Mouse (Mus musculus): ENCODE measurements around the gene Ivd. TPM values are rescaled to one million over a fixed set of nuclear protein-coding genes. Genes with fewer than 3 reads are reported as not detected.

The Ivd gene
- polyA plus RNA-seq, 1 experiment from 2014 or later, result 52.2 TPM

DNA sequence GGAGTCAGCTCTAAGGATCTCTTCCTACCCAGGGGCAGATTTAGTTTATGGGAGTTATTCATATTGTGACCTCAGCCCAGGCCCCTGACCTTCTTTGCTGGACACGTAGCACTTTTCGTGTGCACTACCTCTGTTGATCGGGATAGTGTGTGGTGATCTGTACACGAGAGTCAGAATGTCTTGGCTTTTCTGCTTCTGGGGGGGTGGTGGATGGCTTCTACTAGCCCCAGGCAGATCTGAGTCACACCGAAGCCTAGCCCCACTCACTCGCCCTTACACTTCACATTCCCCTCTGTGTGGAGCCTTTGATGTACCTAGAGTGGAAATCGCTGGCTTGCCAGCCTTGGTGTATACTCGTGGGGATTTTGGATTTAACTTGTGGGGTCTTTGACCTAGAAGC, 51.0 kb downstream of the Ivd start:
- Histone ChIP-seq H3K27me3 (replicated peaks; ENCODE audit: control insufficient read depth, insufficient read depth, low read length) (no peaks in the 10 kb centered on the region), H3K4me3 (ENCODE audit: low read length) (no peak overlapping the region), H3K4me1 (ENCODE audit: control insufficient read depth, insufficient read depth, low read depth, low read length) (peaks cover 18% of the 10 kb centered on the region), H3K9ac (ENCODE audit: low read depth, low read length) (no peak overlapping the region), H3K27ac (ENCODE audit: low read depth, low read length) (no peak overlapping the region), H3K4me2 (ENCODE audit: low read length) (no peak overlapping the region), H3K36me3 (ENCODE audit: control insufficient read depth, insufficient read depth, low read length) (peaks cover 6% of the 10 kb centered on the region; the same call in 1 of the 2 replicates), H3K9me3 (ENCODE audit: control insufficient read depth, low read length) (no peaks in the 10 kb centered on the region)
- WGBS, result 76% methylated on average over 8 of the region's 8 CpGs
- ATAC-seq, result no peak

DNA sequence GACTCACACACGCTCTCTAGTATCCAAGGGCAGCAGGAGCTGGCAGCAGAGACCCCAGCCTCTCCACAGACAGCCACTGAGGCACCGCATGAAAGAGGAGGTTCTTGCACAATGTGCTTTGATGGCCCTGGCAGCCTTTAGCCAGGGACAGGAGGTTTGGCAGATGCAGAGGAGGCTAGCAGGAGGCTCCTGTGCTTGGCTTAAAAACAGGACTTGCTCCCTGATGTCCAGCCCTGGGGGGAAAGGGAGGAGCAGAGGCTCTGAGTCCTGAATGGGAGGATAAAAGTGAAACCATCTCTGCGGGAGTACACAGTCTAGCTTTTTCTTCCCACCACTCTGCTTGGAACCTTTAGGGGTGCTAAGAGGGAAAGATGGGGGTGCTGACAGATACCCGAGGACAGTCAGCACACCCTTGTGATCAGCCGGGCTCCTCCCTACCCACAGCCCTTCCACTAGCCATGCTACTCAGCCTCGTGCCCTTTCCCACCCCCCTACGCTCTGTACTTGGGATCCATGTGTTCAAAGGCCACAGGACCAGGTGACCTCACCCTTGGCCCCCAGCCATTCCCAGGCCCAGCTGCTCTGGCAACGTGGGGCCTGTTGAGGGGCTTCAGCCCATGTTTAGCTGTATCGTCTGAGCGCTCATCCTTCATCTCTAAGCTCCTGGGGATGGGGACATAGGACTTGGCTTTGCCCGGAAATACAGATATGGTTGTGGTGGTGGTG, 52.0 kb downstream of the Ivd start:
- Histone ChIP-seq H3K9ac (ENCODE audit: low read depth, low read length) (no peak overlapping the region), H3K27ac (ENCODE audit: low read depth, low read length) (no peak overlapping the region), H3K4me2 (ENCODE audit: low read length) (no peak overlapping the region; the same call in 1 of the 2 replicates), H3K9me3 (ENCODE audit: control insufficient read depth, low read length) (no peaks in the 10 kb centered on the region), H3K27me3 (replicated peaks; ENCODE audit: control insufficient read depth, insufficient read depth, low read length) (no peaks in the 10 kb centered on the region), H3K4me1 (ENCODE audit: control insufficient read depth, insufficient read depth, low read depth, low read length) (peaks cover 18% of the 10 kb centered on the region), H3K36me3 (ENCODE audit: control insufficient read depth, insufficient read depth, low read length) (peaks cover 6% of the 10 kb centered on the region; the same call in 1 of the 2 replicates), H3K4me3 (ENCODE audit: low read length) (no peak overlapping the region)
- WGBS, result 50% methylated on average over 11 of the region's 11 CpGs
- peak; percentile 23; the same call in 1 of the 2 replicates for ATAC-seq

DNA sequence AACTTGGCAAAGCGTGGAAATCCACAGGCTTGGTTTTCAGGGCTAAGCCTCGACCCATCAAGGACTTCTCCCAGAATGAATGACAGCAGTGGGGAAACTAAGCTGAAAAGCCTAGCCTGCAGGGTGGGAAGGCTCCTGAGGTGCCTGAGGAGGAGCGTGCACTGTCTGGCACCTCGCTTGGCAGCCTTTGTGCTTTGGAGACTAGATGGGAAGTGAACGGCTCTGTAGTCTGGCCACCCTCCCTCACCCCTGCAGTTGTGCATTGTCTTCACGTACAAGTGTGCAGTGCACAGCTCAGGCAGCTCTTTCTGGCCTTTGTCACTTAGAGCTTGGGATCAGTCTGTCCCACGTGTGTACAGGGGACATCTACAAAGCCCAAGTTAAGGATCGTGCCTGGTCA, 52.9 kb downstream of the Ivd start:
- no peak overlapping the region for H3K4me3 ChIP-seq (ENCODE audit: low read length)
- ATAC-seq, result peak; percentile 31

GRCm38 (mm10) chr2:118916436-118916835, 54.7 kb downstream of the Ivd start:
- Histone ChIP-seq H3K36me3 (ENCODE audit: control insufficient read depth, insufficient read depth, low read length) (peaks cover 16% of the 10 kb centered on the region), H3K4me1 (ENCODE audit: control insufficient read depth, insufficient read depth, low read depth, low read length) (peaks cover 18% of the 10 kb centered on the region), H3K4me3 (ENCODE audit: low read length) (no peak overlapping the region), H3K9me3 (ENCODE audit: control insufficient read depth, low read length) (no peaks in the 10 kb centered on the region), H3K4me2 (ENCODE audit: low read length) (no peak overlapping the region), H3K27me3 (replicated peaks; ENCODE audit: control insufficient read depth, insufficient read depth, low read length) (no peaks in the 10 kb centered on the region), H3K27ac (ENCODE audit: low read depth, low read length) (no peak overlapping the region), H3K9ac (ENCODE audit: low read depth, low read length) (no peak overlapping the region)
- ATAC-seq, result no peak
- WGBS, result 95% methylated on average over 17 of the region's 17 CpGs

More for the DNA sequence above, 52.9 kb downstream of the Ivd start:
- no peaks in the 10 kb centered on the region for H3K9me3 ChIP-seq (ENCODE audit: control insufficient read depth, low read length)
- H3K27ac ChIP-seq (ENCODE audit: low read depth, low read length), result no peak overlapping the region
- peaks cover 18% of the 10 kb centered on the region for H3K4me1 ChIP-seq (ENCODE audit: control insufficient read depth, insufficient read depth, low read depth, low read length)
- no peak overlapping the region for H3K9ac ChIP-seq (ENCODE audit: low read depth, low read length)
- peaks cover 6% of the 10 kb centered on the region; the same call in 1 of the 2 replicates for H3K36me3 ChIP-seq (ENCODE audit: control insufficient read depth, insufficient read depth, low read length)
- H3K27me3 ChIP-seq (replicated peaks; ENCODE audit: control insufficient read depth, insufficient read depth, low read length), result no peaks in the 10 kb centered on the region
- no peak overlapping the region for H3K4me2 ChIP-seq (ENCODE audit: low read length)
- WGBS, result 28% methylated on average over 8 of the region's 8 CpGs

- Histone ChIP-seq H3K4me1 (ENCODE audit: control insufficient read depth, insufficient read depth, low read depth, low read length) (peaks cover 11% of the 10 kb centered on the region), H3K27ac (ENCODE audit: low read depth, low read length) (no peak overlapping the region), H3K4me3 (ENCODE audit: low read length) (no peak overlapping the region), H3K27me3 (replicated peaks; ENCODE audit: control insufficient read depth, insufficient read depth, low read length) (no peaks in the 10 kb centered on the region), H3K9me3 (ENCODE audit: control insufficient read depth, low read length) (no peaks in the 10 kb centered on the region), H3K4me2 (ENCODE audit: low read length) (no peak overlapping the region), H3K36me3 (ENCODE audit: control insufficient read depth, insufficient read depth, low read length) (peaks cover 34% of the 10 kb centered on the region), H3K9ac (ENCODE audit: low read depth, low read length) (no peak overlapping the region)
- ATAC-seq, result no peak
- WGBS, result 55% methylated on average over 1 of the region's 1 CpGs
Observed at GRCm38 (mm10) chr2:118918543-118918942, 56.8 kb downstream of the Ivd start.

DNA sequence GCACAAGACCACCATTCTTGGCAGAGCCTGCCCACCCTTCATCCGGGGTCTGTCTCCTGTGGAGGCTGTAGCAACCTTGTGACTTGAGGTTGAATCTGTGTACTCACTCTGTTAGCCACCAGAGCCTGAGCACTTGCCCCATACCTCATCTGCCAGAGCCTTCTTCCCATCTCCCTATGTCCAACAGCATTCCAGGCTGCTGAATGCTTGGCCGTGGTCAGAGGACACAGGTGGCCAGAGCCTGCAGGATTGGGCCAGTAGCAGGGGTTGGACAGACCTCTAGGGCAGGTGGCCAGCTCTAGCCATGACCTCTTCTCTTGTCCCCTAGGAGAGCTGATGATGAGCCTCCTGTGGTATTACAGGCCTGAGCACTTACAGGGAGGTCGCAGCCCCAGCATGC, 58.7 kb downstream of the Ivd start:
- Histone ChIP-seq H3K36me3 (ENCODE audit: control insufficient read depth, insufficient read depth, low read length) (peaks cover 35% of the 10 kb centered on the region), H3K9me3 (ENCODE audit: control insufficient read depth, low read length) (no peaks in the 10 kb centered on the region), H3K9ac (ENCODE audit: low read depth, low read length) (no peak overlapping the region), H3K4me1 (ENCODE audit: control insufficient read depth, insufficient read depth, low read depth, low read length) (no peaks in the 10 kb centered on the region), H3K27me3 (replicated peaks; ENCODE audit: control insufficient read depth, insufficient read depth, low read length) (no peaks in the 10 kb centered on the region), H3K27ac (ENCODE audit: low read depth, low read length) (no peak overlapping the region), H3K4me3 (ENCODE audit: low read length) (no peak overlapping the region), H3K4me2 (ENCODE audit: low read length) (no peak overlapping the region)
- WGBS, result 79% methylated on average over 3 of the region's 3 CpGs
- no peak for ATAC-seq

DNA sequence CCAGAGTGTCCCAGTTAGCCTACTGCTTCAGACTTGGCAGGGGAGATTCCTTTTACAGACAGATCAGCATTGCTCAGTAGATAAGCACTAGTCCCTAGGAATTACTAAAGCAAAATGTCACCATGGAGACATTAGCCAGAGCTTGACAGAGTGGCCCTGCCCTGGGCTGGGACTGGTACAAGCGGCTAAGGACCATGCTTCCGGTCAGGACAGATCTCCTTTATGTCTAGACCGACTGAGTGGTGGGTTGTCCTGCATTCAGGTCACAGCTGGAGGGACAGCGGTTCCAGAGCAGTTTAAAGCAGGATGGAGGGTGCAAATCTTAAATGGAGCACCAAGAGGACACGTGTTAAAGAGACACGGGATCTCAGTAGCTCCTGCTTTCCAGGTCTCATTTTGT, 64.2 kb downstream of the Ivd start:
- peak; percentile 51 for ATAC-seq
- no peak overlapping the region for H3K27ac ChIP-seq (ENCODE audit: low read depth, low read length)
- H3K4me2 ChIP-seq (ENCODE audit: low read length), result peak overlapping the region; percentile 93
- H3K9ac ChIP-seq (ENCODE audit: low read depth, low read length), result peak overlapping the region; percentile 70
- H3K4me1 ChIP-seq (ENCODE audit: control insufficient read depth, insufficient read depth, low read depth, low read length), result peaks cover 20% of the 10 kb centered on the region
- no peaks in the 10 kb centered on the region for H3K9me3 ChIP-seq (ENCODE audit: control insufficient read depth, low read length)
- no peaks in the 10 kb centered on the region for H3K27me3 ChIP-seq (replicated peaks; ENCODE audit: control insufficient read depth, insufficient read depth, low read length)
- H3K4me3 ChIP-seq (ENCODE audit: low read length), result peak overlapping the region; percentile 59
- H3K36me3 ChIP-seq (ENCODE audit: control insufficient read depth, insufficient read depth, low read length), result peaks cover 22% of the 10 kb centered on the region
- 0% methylated on average over 6 of the region's 6 CpGs for WGBS

- Histone ChIP-seq H3K4me3 (ENCODE audit: low read length) (peak within 1 kb of the TSS; percentile 59), H3K27ac (ENCODE audit: low read depth, low read length) (no peak within 1 kb of the TSS), H3K4me1 (ENCODE audit: control insufficient read depth, insufficient read depth, low read depth, low read length) (peaks cover 20% of the 10 kb centered on the region), H3K4me2 (ENCODE audit: low read length) (peak within 1 kb of the TSS; percentile 93), H3K9me3 (ENCODE audit: control insufficient read depth, low read length) (no peaks in the 10 kb centered on the region), H3K9ac (ENCODE audit: low read depth, low read length) (peak within 1 kb of the TSS; percentile 70), H3K27me3 (replicated peaks; ENCODE audit: control insufficient read depth, insufficient read depth, low read length) (no peaks in the 10 kb centered on the region), H3K36me3 (ENCODE audit: control insufficient read depth, insufficient read depth, low read length) (peaks cover 18% of the 10 kb centered on the region)
- ATAC-seq, result peak; percentile 86
- 2% methylated on average over 42 of the region's 47 CpGs for WGBS
Observed at GRCm38 (mm10) chr2:118926361-118926997, 64.7 kb downstream of the Ivd start, which contains the start of gene Chst14. TSS of gene Chst14 (plus strand) at chr2:118926496.

GRCm38 (mm10) chr2:118926998-118927739, 65.4 kb downstream of the Ivd start:
- WGBS, result 33% methylated on average over 31 of the region's 31 CpGs
- Histone ChIP-seq H3K9me3 (ENCODE audit: control insufficient read depth, low read length) (no peaks in the 10 kb centered on the region), H3K4me2 (ENCODE audit: low read length) (peak overlapping the region; percentile 93), H3K4me3 (ENCODE audit: low read length) (peak overlapping the region; percentile 59), H3K27me3 (replicated peaks; ENCODE audit: control insufficient read depth, insufficient read depth, low read length) (no peaks in the 10 kb centered on the region), H3K4me1 (ENCODE audit: control insufficient read depth, insufficient read depth, low read depth, low read length) (peaks cover 20% of the 10 kb centered on the region), H3K36me3 (ENCODE audit: control insufficient read depth, insufficient read depth, low read length) (peaks cover 14% of the 10 kb centered on the region), H3K27ac (ENCODE audit: low read depth, low read length) (no peak overlapping the region), H3K9ac (ENCODE audit: low read depth, low read length) (peak overlapping the region; percentile 70)
- peak; percentile 7; the same call in 1 of the 2 replicates for ATAC-seq

Data from hindbrain, embryonic 16.5 days (tissue).